Mouse (Mus musculus) liver, embryonic 14.5 days (tissue): ENCODE data around the gene Galm. TPM values are rescaled to one million over a fixed set of nuclear protein-coding genes. Genes with fewer than 3 reads are reported as not detected.

ENCODE experiments used
- ATAC-seq: fragments of 200-750 bp; cut with Nextera tagmentation; 2 replicates; pipeline ENCODE4 v1.8.0; 2017; ENCODE audit warnings: moderate number of reproducible peaks, mild to moderate bottlenecking, moderate library complexity; ENCODE audit not compliant: insufficient read depth
- DNase-seq, 3 experiments: peaks; one replicate each; pipeline ENCODE4 v3.0.0-alpha.2; 2012 to 2013; ENCODE audit warnings: low read depth in 3 of 3, low spot score in 3 of 3
- H3K27ac ChIP-seq: fragments of 300-500 bp; sonication (generic); 2 replicates; pipeline ENCODE4 v1.5.1; 2014; ENCODE audit warnings: moderate library complexity, mild to moderate bottlenecking, control low read depth, inconsistent platforms
- H3K27me3 ChIP-seq: fragments of 300-500 bp; sonication (generic); 2 replicates; pipeline ENCODE4 v1.6.1; 2014; ENCODE audit warnings: mild to moderate bottlenecking, low read length, moderate library complexity; ENCODE audit not compliant: control insufficient read depth, insufficient read depth
- H3K36me3 ChIP-seq: fragments of 300-500 bp; sonication (generic); replicated peaks from 2 replicates; pipeline ENCODE4 v1.6.1; 2014; ENCODE audit warnings: low read depth; ENCODE audit not compliant: control insufficient read depth, insufficient read depth
- H3K4me1 ChIP-seq, 2 experiments: fragments of 200-500 bp in 1 of 2; fragments of 300-500 bp in 1 of 2; sonication (generic) in 1 of 2; replicated peaks; 2 replicates each; pipeline ENCODE4 v1.6.1; 2012 to 2014; ENCODE audit warnings: antibody characterized with exemption in 1 of 2, inconsistent platforms in 1 of 2, low read length in 1 of 2; ENCODE audit not compliant: control insufficient read depth in 2 of 2, insufficient read depth in 2 of 2
- H3K4me2 ChIP-seq: fragments of 300-500 bp; sonication (generic); 2 replicates; pipeline ENCODE4 v1.6.1; 2014; ENCODE audit warnings: low read depth, mild to moderate bottlenecking, control low read depth, moderate library complexity
- H3K4me3 ChIP-seq, 2 experiments: fragments of 200-500 bp in 1 of 2; fragments of 300-500 bp in 1 of 2; sonication (generic) in 1 of 2; 2 replicates each; pipeline ENCODE4 v1.5.1; 2012 to 2014; ENCODE audit warnings: low read depth in 2 of 2, low read length in 2 of 2, mild to moderate bottlenecking in 2 of 2, control low read depth in 1 of 2, inconsistent platforms in 1 of 2, moderate library complexity in 1 of 2; ENCODE audit not compliant: insufficient read depth in 1 of 2
- H3K9ac ChIP-seq: fragments of 300-500 bp; sonication (generic); replicated peaks from 2 replicates; pipeline ENCODE4 v1.6.1; 2014; ENCODE audit warnings: mild to moderate bottlenecking, control low read depth, moderate library complexity
- H3K9me3 ChIP-seq: fragments of 300-500 bp; sonication (generic); 2 replicates; pipeline ENCODE4 v1.6.1; 2016; ENCODE audit warnings: low read length, mixed read lengths; ENCODE audit not compliant: control insufficient read depth
- CTCF ChIP-seq: IDR thresholded peaks from 2 replicates; pipeline ENCODE4 v1.5.1; 2016; ENCODE audit warnings: antibody characterized with exemption, low read depth, control low read depth
- EP300 ChIP-seq: IDR thresholded peaks from 2 replicates; pipeline ENCODE4 v1.6.1; 2016; ENCODE audit warnings: antibody characterized with exemption, low read depth
- WGBS: fragments of 180-500 bp; shearing (Covaris S2); extraction: QIAGEN DNeasy Blood & Tissue Kit; methylation state at CpG from one replicate; pipeline ENCODE4 v1.1.7; 2014; ENCODE audit not compliant: insufficient replicate concordance; 5-methylcytosine and 5-hydroxymethylcytosine counted together
- polyA plus RNA-seq, 2 experiments: library from polyadenylated mRNA; depleted of rRNA in 1 of 2; stranded (reverse) in 1 of 2; unstranded in 1 of 2; fragments of >200 nt; fragmentation: Nextera tagmentation in 1 of 2; extraction: Ambion mirVana in 1 of 2; gene quantifications; 2 replicates each; pipeline versions ENCODE4 v1.2.1 to v1.2.3; 2012 to 2014

Galm gene
- polyA plus RNA-seq, 2 experiments = 14.0 to 22.7 TPM

DNA sequence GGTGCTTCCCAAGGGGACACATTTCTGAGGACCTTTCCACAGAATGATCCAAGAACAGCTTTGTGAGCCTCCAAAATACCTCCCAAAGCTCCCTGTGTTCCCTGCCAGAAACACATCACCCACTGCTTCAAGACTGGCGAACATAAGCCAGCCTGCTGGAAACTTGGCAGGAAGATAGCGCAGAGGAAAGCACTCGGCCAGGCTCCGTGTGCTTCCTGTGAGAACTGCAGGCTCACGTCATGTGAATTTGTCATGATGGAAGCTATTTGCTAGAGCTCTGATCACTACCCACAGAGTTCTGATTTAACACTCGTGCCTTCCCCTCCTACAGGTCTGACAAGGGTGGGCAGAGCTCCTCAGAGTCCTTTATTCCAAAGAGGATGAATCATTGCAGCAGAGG lies 38.5 kb downstream of the Galm start:
- Histone ChIP-seq H3K4me3 (no peak overlapping the region), H3K9ac (no peak overlapping the region), H3K36me3 (no peaks in the 10 kb centered on the region), H3K4me2 (no peak overlapping the region), H3K27ac (no peak overlapping the region), H3K27me3 (no peaks in the 10 kb centered on the region; the same call in 1 of the 2 replicates), H3K9me3 (no peaks in the 10 kb centered on the region), H3K4me1 (0 out of 4 replicates have a peak, but pooled peaks cover 0 to 2% of the 10 kb centered on the region in 2 experiments)
- ATAC-seq (no peak), DNase-seq (no peak)
- 46% methylated on average over 6 of the region's 6 CpGs for WGBS
- no peak for TF ChIP-seq EP300
- TF ChIP-seq CTCF = no peak

DNA sequence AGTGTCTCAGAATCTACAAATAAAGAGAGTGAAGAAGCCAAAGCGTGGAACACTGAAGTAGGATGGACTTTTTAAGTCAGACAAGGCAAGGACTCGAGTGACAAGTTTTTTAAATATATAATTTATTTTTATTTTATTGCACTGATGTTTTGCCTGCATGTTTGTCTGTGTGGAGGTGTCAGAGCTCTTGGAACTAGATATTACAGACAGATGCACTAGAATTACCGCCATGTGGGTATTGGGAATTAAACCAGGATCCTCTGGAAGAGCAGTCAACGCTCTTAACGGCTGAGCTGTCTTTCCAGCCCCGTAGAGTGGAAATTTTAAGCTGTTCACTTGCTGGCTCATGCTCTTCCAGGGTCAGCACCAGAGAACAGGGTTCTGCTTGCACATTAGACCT lies 39.1 kb downstream of the Galm start:
- DNase-seq = no peak
- Histone ChIP-seq H3K27me3 (no peaks in the 10 kb centered on the region; the same call in 1 of the 2 replicates), H3K27ac (no peak overlapping the region), H3K9ac (no peak overlapping the region), H3K9me3 (no peaks in the 10 kb centered on the region), H3K4me1 (0 out of 4 replicates have a peak, but pooled peaks cover 0 to 2% of the 10 kb centered on the region in 2 experiments), H3K4me2 (no peak overlapping the region), H3K36me3 (no peaks in the 10 kb centered on the region), H3K4me3 (no peak overlapping the region)
- WGBS = 77% methylated on average over 6 of the region's 6 CpGs
- ATAC-seq = no peak
- no peak for TF ChIP-seq CTCF
- no peak for TF ChIP-seq EP300

DNA sequence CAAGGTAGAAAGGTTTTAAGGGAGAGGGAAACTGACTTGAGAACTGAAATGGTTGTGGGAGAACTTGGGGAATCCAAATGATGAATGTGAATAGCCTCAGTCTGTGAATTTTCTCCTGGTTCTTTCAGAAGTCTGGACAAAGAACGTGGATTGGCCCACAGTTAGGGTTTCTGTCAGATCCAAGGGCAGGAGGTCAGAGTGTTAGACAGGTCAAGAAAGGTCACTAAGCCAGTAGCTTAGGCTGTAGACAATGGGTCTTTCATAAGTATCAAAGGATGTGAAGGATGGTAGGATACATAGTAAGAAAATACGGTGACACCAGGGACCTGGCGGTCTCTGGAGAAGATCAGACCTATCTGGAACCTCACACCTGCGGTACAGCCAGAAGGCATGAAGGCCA lies 40.2 kb downstream of the Galm start:
- ATAC-seq (no peak), DNase-seq (no peak)
- TF ChIP-seq CTCF = no peak
- no peak for TF ChIP-seq EP300
- H3K9me3 ChIP-seq = no peaks in the 10 kb centered on the region
- WGBS = 55% methylated on average over 4 of the region's 4 CpGs
- no peaks in the 10 kb centered on the region for H3K36me3 ChIP-seq
- H3K27me3 ChIP-seq = no peaks in the 10 kb centered on the region; the same call in 1 of the 2 replicates
- no peak overlapping the region for H3K9ac ChIP-seq
- no peak overlapping the region for H3K4me3 ChIP-seq
- H3K4me1 ChIP-seq = 0 out of 4 replicates have a peak, but pooled peaks cover 0 to 2% of the 10 kb centered on the region in 2 experiments
- H3K4me2 ChIP-seq = no peak overlapping the region
- no peak overlapping the region for H3K27ac ChIP-seq

DNA sequence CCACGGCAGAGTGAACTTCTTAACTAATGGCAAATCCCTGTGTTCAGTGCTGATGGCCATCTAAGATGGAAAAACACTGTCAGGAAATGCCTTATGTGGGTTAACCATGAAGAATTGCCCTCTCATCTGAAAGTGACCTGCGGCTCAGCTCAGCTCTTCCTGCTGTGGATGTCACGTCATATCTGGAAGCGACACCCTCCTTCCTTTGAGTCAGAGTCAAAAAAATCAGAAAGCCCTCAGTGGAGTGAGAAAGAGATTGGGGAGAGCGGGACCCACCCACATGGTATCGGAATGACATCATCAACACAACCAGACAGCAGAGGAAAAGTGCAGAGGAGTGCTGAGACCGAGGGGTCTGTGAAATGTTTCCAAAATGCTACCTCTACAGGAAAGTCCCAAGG lies 40.6 kb downstream of the Galm start:
- no peak overlapping the region for H3K4me2 ChIP-seq
- 0 out of 4 replicates have a peak, but pooled peaks cover 0 to 2% of the 10 kb centered on the region in 2 experiments for H3K4me1 ChIP-seq
- no peaks in the 10 kb centered on the region; the same call in 1 of the 2 replicates for H3K27me3 ChIP-seq
- no peak for TF ChIP-seq CTCF
- TF ChIP-seq EP300 = no peak
- H3K4me3 ChIP-seq = no peak overlapping the region
- no peak overlapping the region for H3K9ac ChIP-seq
- DNase-seq (no peak), ATAC-seq (no peak)
- no peaks in the 10 kb centered on the region for H3K36me3 ChIP-seq
- WGBS = 26% methylated on average over 7 of the region's 7 CpGs
- no peaks in the 10 kb centered on the region for H3K9me3 ChIP-seq
- no peak overlapping the region for H3K27ac ChIP-seq

DNA sequence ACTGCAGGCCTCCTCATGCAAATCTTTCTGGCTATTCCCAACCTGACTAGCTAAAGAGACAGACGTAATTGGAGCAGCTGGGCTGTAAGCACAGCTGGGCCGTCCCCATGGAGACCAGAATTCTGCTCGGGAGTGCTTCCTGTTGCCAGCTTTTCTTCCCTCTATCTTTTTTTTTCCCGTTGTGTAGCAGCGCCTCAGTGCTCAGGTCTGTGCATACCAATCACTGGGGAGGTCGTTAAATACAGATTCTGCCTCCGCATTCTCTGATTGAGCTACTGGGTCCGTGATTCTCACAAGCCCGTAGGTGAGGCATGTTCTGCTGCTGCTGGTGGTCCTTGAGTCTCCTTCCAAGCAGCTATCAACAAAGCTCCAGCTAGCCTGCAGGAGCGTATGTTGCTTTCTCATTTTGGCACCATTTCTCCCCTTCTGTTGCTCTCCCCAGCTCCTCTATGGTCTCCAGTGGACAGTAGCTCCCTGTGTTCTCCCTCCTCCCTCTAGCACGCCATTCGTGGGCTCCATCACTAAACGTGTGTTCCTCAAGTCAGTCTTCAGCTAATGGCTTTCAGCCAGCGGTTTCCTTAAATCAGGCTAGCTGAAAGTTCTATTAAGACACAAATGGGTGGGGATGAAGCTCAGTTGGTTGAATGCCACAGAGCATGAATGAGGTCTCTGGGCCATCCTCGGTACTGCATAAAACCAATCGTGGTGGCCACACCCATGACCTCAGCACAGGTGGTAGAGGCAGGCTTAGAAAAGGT lies 41.3 kb downstream of the Galm start:
- TF ChIP-seq CTCF = no peak
- TF ChIP-seq EP300 = no peak
- no peak for ATAC-seq
- H3K9me3 ChIP-seq = no peaks in the 10 kb centered on the region
- no peak overlapping the region for H3K4me3 ChIP-seq
- WGBS = 38% methylated on average over 16 of the region's 16 CpGs
- 0 out of 4 replicates have a peak, but pooled peaks cover 0 to 2% of the 10 kb centered on the region in 2 experiments for H3K4me1 ChIP-seq
- no peaks in the 10 kb centered on the region for H3K36me3 ChIP-seq
- no peak overlapping the region for H3K9ac ChIP-seq
- no peaks in the 10 kb centered on the region; the same call in 1 of the 2 replicates for H3K27me3 ChIP-seq
- H3K4me2 ChIP-seq = no peak overlapping the region
- H3K27ac ChIP-seq = no peak overlapping the region
- no peak for DNase-seq
